Mouse (Mus musculus) heart, embryonic 15.5 days (tissue): ENCODE data around the gene Dcaf4. TPM values are rescaled to one million over a fixed set of nuclear protein-coding genes. Genes with fewer than 3 reads are reported as not detected.

ENCODE experiments used
- ATAC-seq: fragments of 200-750 bp; cut with Nextera tagmentation; replicated peaks from 2 replicates; pipeline ENCODE4 v1.8.0; 2017; ENCODE audit warnings: low read depth, moderate TSS enrichment; ENCODE audit not compliant: insufficient number of reproducible peaks, insufficient read depth, low FRiP score
- H3K27ac ChIP-seq: fragments of 300-500 bp; sonication (generic); 2 replicates; pipeline ENCODE4 v1.5.1; 2015; ENCODE audit warnings: mild to moderate bottlenecking, inconsistent platforms
- H3K27me3 ChIP-seq: fragments of 300-500 bp; sonication (generic); 2 replicates; pipeline ENCODE4 v1.6.1; 2015; ENCODE audit warnings: inconsistent platforms
- H3K36me3 ChIP-seq: fragments of 300-500 bp; sonication (generic); 2 replicates; pipeline ENCODE4 v1.6.1; 2015; ENCODE audit warnings: mild to moderate bottlenecking, inconsistent platforms
- H3K4me1 ChIP-seq: fragments of 300-500 bp; sonication (generic); replicated peaks from 2 replicates; pipeline ENCODE4 v1.6.1; 2015; ENCODE audit warnings: inconsistent platforms
- H3K4me2 ChIP-seq: fragments of 300-500 bp; sonication (generic); 2 replicates; pipeline ENCODE4 v1.6.1; 2015; ENCODE audit warnings: inconsistent platforms, mild to moderate bottlenecking, moderate library complexity
- H3K4me3 ChIP-seq: fragments of 300-500 bp; sonication (generic); 2 replicates; pipeline ENCODE4 v1.5.1; 2015; ENCODE audit warnings: mild to moderate bottlenecking, inconsistent platforms
- H3K9ac ChIP-seq: fragments of 300-500 bp; sonication (generic); 2 replicates; pipeline ENCODE4 v1.6.1; 2015; ENCODE audit warnings: mild to moderate bottlenecking, inconsistent platforms
- H3K9me3 ChIP-seq: fragments of 300-500 bp; sonication (generic); replicated peaks from 2 replicates; pipeline ENCODE4 v1.6.1; 2016; ENCODE audit warnings: inconsistent platforms
- WGBS: fragments of 180-500 bp; shearing (Covaris S2); methylation state at CpG from one replicate; pipeline ENCODE4 v1.1.7; 2015; ENCODE audit warnings: mixed read lengths; 5-methylcytosine and 5-hydroxymethylcytosine counted together
- polyA plus RNA-seq: library from polyadenylated mRNA; unstranded; fragments of >200 nt; fragmentation: Nextera tagmentation; extraction: Ambion mirVana; gene quantifications from 2 replicates; pipeline ENCODE4 v1.2.1, GENCODE M21; 2015

Dcaf4 gene
- polyA plus RNA-seq, 1 experiment from 2014 or later, result 22.5 TPM

GRCm38 (mm10) chr12:83523056-83523455, 2.8 kb downstream of the Dcaf4 start:
- Histone ChIP-seq H3K27ac (no peak overlapping the region), H3K9ac (no peak overlapping the region), H3K4me2 (no peak overlapping the region), H3K36me3 (no peaks in the 10 kb centered on the region), H3K9me3 (no peaks in the 10 kb centered on the region), H3K4me1 (peaks cover 26% of the 10 kb centered on the region), H3K4me3 (no peak overlapping the region), H3K27me3 (no peaks in the 10 kb centered on the region)
- ATAC-seq, result no peak
- WGBS, result 88% methylated on average over 6 of the region's 6 CpGs

- H3K36me3 ChIP-seq, result no peaks in the 10 kb centered on the region
- H3K9ac ChIP-seq, result no peak overlapping the region
- no peak overlapping the region for H3K27ac ChIP-seq
- peaks cover 26% of the 10 kb centered on the region for H3K4me1 ChIP-seq
- no peaks in the 10 kb centered on the region for H3K9me3 ChIP-seq
- H3K4me3 ChIP-seq, result no peak overlapping the region
- H3K4me2 ChIP-seq, result no peak overlapping the region
- 68% methylated on average over 4 of the region's 4 CpGs for WGBS
- no peak for ATAC-seq
- H3K27me3 ChIP-seq, result no peaks in the 10 kb centered on the region
These were observed 3.6 kb downstream of the Dcaf4 start for GRCm38 (mm10) chr12:83523892-83524291.

GRCm38 (mm10) chr12:83524329-83524728, 4.1 kb downstream of the Dcaf4 start:
- no peak overlapping the region for H3K9ac ChIP-seq
- no peak for ATAC-seq
- 68% methylated on average over 5 of the region's 5 CpGs for WGBS
- H3K4me2 ChIP-seq, result no peak overlapping the region
- H3K27me3 ChIP-seq, result no peaks in the 10 kb centered on the region
- peaks cover 26% of the 10 kb centered on the region for H3K4me1 ChIP-seq
- no peak overlapping the region for H3K4me3 ChIP-seq
- no peaks in the 10 kb centered on the region for H3K36me3 ChIP-seq
- no peaks in the 10 kb centered on the region for H3K9me3 ChIP-seq
- no peak overlapping the region for H3K27ac ChIP-seq

GRCm38 (mm10) chr12:83525822-83526544, 5.7 kb downstream of the Dcaf4 start:
- H3K4me1 ChIP-seq, result peaks cover 24% of the 10 kb centered on the region

GRCm38 (mm10) chr12:83527816-83528215, 7.5 kb downstream of the Dcaf4 start:
- WGBS, result 69% methylated on average over 6 of the region's 6 CpGs
- Histone ChIP-seq H3K4me2 (no peak overlapping the region), H3K4me3 (no peak overlapping the region), H3K4me1 (peaks cover 21% of the 10 kb centered on the region), H3K27ac (no peak overlapping the region), H3K9ac (no peak overlapping the region), H3K36me3 (peaks cover 5% of the 10 kb centered on the region; the same call in 1 of the 2 replicates), H3K9me3 (no peaks in the 10 kb centered on the region), H3K27me3 (no peaks in the 10 kb centered on the region)
- ATAC-seq, result no peak

More at GRCm38 (mm10) chr12:83525822-83526544, 5.7 kb downstream of the Dcaf4 start:
- Histone ChIP-seq H3K27ac (peak overlapping the region; percentile 48), H3K9me3 (no peaks in the 10 kb centered on the region), H3K9ac (0 out of 2 replicates have a peak overlapping the region, but pooled peaks have one; percentile 11), H3K27me3 (no peaks in the 10 kb centered on the region), H3K36me3 (peaks cover 5% of the 10 kb centered on the region; the same call in 1 of the 2 replicates), H3K4me3 (no peak overlapping the region), H3K4me2 (no peak overlapping the region)
- WGBS, result 60% methylated on average over 18 of the region's 18 CpGs
- ATAC-seq, result 0 out of 2 replicates have a peak, but pooled peaks have one; percentile 33

GRCm38 (mm10) chr12:83528665-83529064, 8.4 kb downstream of the Dcaf4 start:
- Histone ChIP-seq H3K4me1 (peaks cover 20% of the 10 kb centered on the region), H3K4me3 (no peak overlapping the region), H3K27ac (no peak overlapping the region), H3K4me2 (no peak overlapping the region), H3K36me3 (peaks cover 5% of the 10 kb centered on the region; the same call in 1 of the 2 replicates), H3K9me3 (no peaks in the 10 kb centered on the region), H3K27me3 (no peaks in the 10 kb centered on the region), H3K9ac (no peak overlapping the region)
- WGBS, result 71% methylated on average over 5 of the region's 5 CpGs
- no peak for ATAC-seq

GRCm38 (mm10) chr12:83531992-83532391, 11.7 kb downstream of the Dcaf4 start:
- WGBS, result 91% methylated on average over 6 of the region's 6 CpGs
- peaks cover 5% of the 10 kb centered on the region; the same call in 1 of the 2 replicates for H3K36me3 ChIP-seq
- ATAC-seq, result no peak

GRCm38 (mm10) chr12:83532966-83533365, 12.7 kb downstream of the Dcaf4 start:
- Histone ChIP-seq H3K4me2 (no peak overlapping the region), H3K4me1 (peaks cover 8% of the 10 kb centered on the region; the same call in 1 of the 2 replicates), H3K36me3 (peaks cover 9% of the 10 kb centered on the region; the same call in 1 of the 2 replicates), H3K9ac (no peak overlapping the region), H3K9me3 (no peaks in the 10 kb centered on the region), H3K4me3 (no peak overlapping the region), H3K27ac (no peak overlapping the region), H3K27me3 (no peaks in the 10 kb centered on the region)
- WGBS, result 72% methylated on average over 3 of the region's 3 CpGs
- no peak for ATAC-seq

More at GRCm38 (mm10) chr12:83531992-83532391, 11.7 kb downstream of the Dcaf4 start:
- Histone ChIP-seq H3K27ac (no peak overlapping the region), H3K9ac (no peak overlapping the region), H3K4me2 (no peak overlapping the region), H3K9me3 (no peaks in the 10 kb centered on the region), H3K4me3 (no peak overlapping the region), H3K4me1 (peaks cover 8% of the 10 kb centered on the region; the same call in 1 of the 2 replicates), H3K27me3 (no peaks in the 10 kb centered on the region)

- H3K4me2 ChIP-seq, result no peak overlapping the region
- WGBS, result 72% methylated on average over 3 of the region's 3 CpGs
- H3K9ac ChIP-seq, result no peak overlapping the region
- H3K4me3 ChIP-seq, result no peak overlapping the region
- peaks cover 17% of the 10 kb centered on the region; the same call in 1 of the 2 replicates for H3K36me3 ChIP-seq
- no peak for ATAC-seq
- H3K27me3 ChIP-seq, result no peaks in the 10 kb centered on the region
- H3K27ac ChIP-seq, result no peak overlapping the region
- H3K9me3 ChIP-seq, result no peaks in the 10 kb centered on the region
- H3K4me1 ChIP-seq, result peaks cover 8% of the 10 kb centered on the region; the same call in 1 of the 2 replicates
These were observed 13.9 kb downstream of the Dcaf4 start for GRCm38 (mm10) chr12:83534190-83534589.

GRCm38 (mm10) chr12:83535428-83535827, 15.2 kb downstream of the Dcaf4 start:
- no peak for ATAC-seq
- Histone ChIP-seq H3K4me2 (no peak overlapping the region), H3K27ac (no peak overlapping the region), H3K36me3 (peaks cover 20% of the 10 kb centered on the region; the same call in 1 of the 2 replicates), H3K4me3 (no peak overlapping the region), H3K4me1 (peaks cover 8% of the 10 kb centered on the region; the same call in 1 of the 2 replicates), H3K9me3 (no peaks in the 10 kb centered on the region), H3K27me3 (no peaks in the 10 kb centered on the region), H3K9ac (no peak overlapping the region)
- WGBS, result 79% methylated on average over 11 of the region's 11 CpGs

GRCm38 (mm10) chr12:83536039-83536438, 15.8 kb downstream of the Dcaf4 start:
- H3K4me3 ChIP-seq, result no peak overlapping the region
- H3K9ac ChIP-seq, result no peak overlapping the region
- WGBS, result 47% methylated on average over 9 of the region's 9 CpGs
- H3K9me3 ChIP-seq, result no peaks in the 10 kb centered on the region
- no peaks in the 10 kb centered on the region for H3K27me3 ChIP-seq
- no peak for ATAC-seq
- H3K27ac ChIP-seq, result no peak overlapping the region
- H3K36me3 ChIP-seq, result peaks cover 25% of the 10 kb centered on the region; the same call in 1 of the 2 replicates
- peaks cover 8% of the 10 kb centered on the region; the same call in 1 of the 2 replicates for H3K4me1 ChIP-seq
- no peak overlapping the region for H3K4me2 ChIP-seq
